Mouse (Mus musculus): ENCODE measurements around the gene Gpr37l1. TPM values are rescaled to one million over a fixed set of nuclear protein-coding genes. Genes with fewer than 3 reads are reported as not detected.

Gpr37l1 gene
- total and polyA plus RNA-seq, 3 experiments: not detected

DNA sequence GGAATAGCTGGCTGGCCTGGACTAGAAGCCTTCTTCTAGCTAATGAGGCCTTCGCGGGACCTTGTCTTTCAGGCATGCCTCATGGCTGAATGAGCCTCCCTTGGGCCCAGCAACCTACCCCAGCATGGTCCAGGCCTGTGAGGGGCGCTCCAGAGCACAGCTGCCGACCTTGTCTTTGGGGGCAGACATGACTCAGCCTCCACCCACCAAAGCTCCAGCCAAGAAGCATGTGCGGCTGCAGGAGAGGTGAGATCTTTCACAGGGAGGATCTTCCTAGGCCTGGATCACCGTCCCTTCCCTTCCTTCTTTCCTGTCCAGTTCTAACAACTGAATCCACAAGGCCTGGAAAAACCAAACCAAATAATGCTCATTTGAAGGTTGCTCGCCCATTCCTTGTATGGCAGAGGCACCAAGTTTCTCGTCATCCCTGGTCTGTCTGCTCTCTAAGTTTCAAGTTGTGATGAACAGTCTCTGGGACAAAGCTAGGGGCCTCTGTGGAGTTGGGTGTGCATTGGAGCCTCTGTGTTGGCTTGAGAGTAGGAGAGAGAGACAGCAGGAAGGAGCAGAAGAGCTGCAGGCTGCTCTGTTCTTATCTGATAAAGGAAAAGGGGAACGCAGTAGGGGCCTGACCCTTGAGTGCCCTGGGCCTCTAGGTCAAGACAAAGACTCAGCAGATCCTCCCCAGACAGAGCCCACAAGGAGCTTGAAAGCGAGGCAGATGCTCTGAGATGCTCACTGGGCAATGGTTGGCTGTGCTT lies 33.6 kb downstream of the Gpr37l1 start:
- Histone ChIP-seq H3K9ac (ENCODE audit: insufficient read depth, low read depth) (peak overlapping the region; percentile 94), H3K27me3 (replicated peaks) (no peaks in the 10 kb centered on the region), H3K4me3 (replicated peaks in 1 of 3; ENCODE audit: low read depth in 2 of 3, low read length in 2 of 3, poor library complexity in 1 of 3) (peak overlapping the region; percentile 65 to 75 (median 69)), H3K79me2 (replicated peaks; ENCODE audit: control insufficient read depth, extremely low read depth, insufficient read depth, poor library complexity, severe bottlenecking) (peaks cover 15% of the 10 kb centered on the region), H3K4me2 (ENCODE audit: insufficient read depth, low read depth, poor library complexity, severe bottlenecking) (peak overlapping the region; percentile 88), H3K36me3 (replicated peaks in 1 of 2; ENCODE audit: control insufficient read depth in 1 of 2, insufficient read depth in 1 of 2, low read length in 1 of 2) (peaks cover 31 to 46% of the 10 kb centered on the region in 2 experiments), H3K9me3 (replicated peaks; ENCODE audit: low read length) (no peaks in the 10 kb centered on the region), H3K27ac (ENCODE audit: insufficient read depth, low read depth) (peak overlapping the region; percentile 96), H3K4me1 (ENCODE audit: control insufficient read depth in 1 of 2, insufficient read depth in 2 of 2) (peaks cover 19 to 72% of the 10 kb centered on the region in 2 experiments)
- dilution Hi-C loops (cut with MboI; ENCODE audit: extremely low pct_ligation_motif_present, extremely low pct_unique_long_range_greater_than_20kb, low sequenced_read_pairs) (no loop called here), in situ Hi-C loops (cut with MboI; ENCODE audit: low pct_ligation_motif_present, low pct_unique_long_range_greater_than_20kb, low sequenced_read_pairs) (no loop called here)
- peak; percentile 75 for DNase-seq (ENCODE audit: extremely low read depth)
- TF ChIP-seq JUND (conservative IDR thresholded peaks at IDR 0.05; ENCODE audit: low read depth, low read length) (no peak), MXI1 (IDR thresholded peaks at IDR 0.05; ENCODE audit: low read depth, low read length) (peak; percentile 77), ZC3H11A (IDR thresholded peaks at IDR 0.05; ENCODE audit: low read depth, low read length) (no peak), MAX (IDR thresholded peaks at IDR 0.05; ENCODE audit: low read length) (peak; percentile 76), ZNF384 (IDR thresholded peaks at IDR 0.05; ENCODE audit: low read depth, low read length) (no peak), USF1 (IDR thresholded peaks at IDR 0.05; ENCODE audit: low read depth, low read length) (no peak), POLR2A (IDR thresholded peaks at IDR 0.05; ENCODE audit: low read depth, low read length) (no peak; the same call in 1 of the 2 replicates), POLR2AphosphoS2 (IDR thresholded peaks at IDR 0.05; ENCODE audit: low read depth, low read length) (no peak), RAD21 (IDR thresholded peaks at IDR 0.05; ENCODE audit: low read depth, low read length) (no peak), MAZ (IDR thresholded peaks at IDR 0.05; ENCODE audit: low read depth, low read length) (0 out of 2 replicates have a peak, but pooled peaks have one; percentile 45), BHLHE40 (IDR thresholded peaks at IDR 0.05; ENCODE audit: low read depth, low read length) (0 out of 2 replicates have a peak, but pooled peaks have one; percentile 8), EP300 (IDR thresholded peaks at IDR 0.05; ENCODE audit: low read length) (no peak), E2F4 (IDR thresholded peaks at IDR 0.05; ENCODE audit: insufficient replicate concordance, low read depth, low read length) (no peak), IRF4 (IDR thresholded peaks at IDR 0.05; ENCODE audit: low read depth, low read length) (no peak), TCF12 (IDR thresholded peaks at IDR 0.05; ENCODE audit: low read depth, low read length) (peak; percentile 51; the same call in 1 of the 2 replicates), PAX5 (IDR thresholded peaks at IDR 0.05; ENCODE audit: low read length) (no peak), TBP (conservative IDR thresholded peaks at IDR 0.05; ENCODE audit: low read depth, low read length) (0 out of 2 replicates have a peak, but pooled peaks have one; percentile 28), ETS1 (conservative IDR thresholded peaks at IDR 0.05; ENCODE audit: low read depth, low read length) (no peak), ZKSCAN1 (IDR thresholded peaks at IDR 0.05; ENCODE audit: borderline replicate concordance, low read depth, low read length) (no peak), MAFK (IDR thresholded peaks at IDR 0.05; ENCODE audit: insufficient replicate concordance, low read length) (no peak), KAT2A (IDR thresholded peaks at IDR 0.05; ENCODE audit: insufficient replicate concordance, low read length) (no peak), HCFC1 (IDR thresholded peaks at IDR 0.05; ENCODE audit: low read depth, low read length) (no peak), CHD1 (IDR thresholded peaks at IDR 0.05; ENCODE audit: low read depth, low read length) (no peak; the same call in 1 of the 2 replicates), NRF1 (IDR thresholded peaks at IDR 0.05; ENCODE audit: low read depth, low read length) (0 out of 2 replicates have a peak, but pooled peaks have one; percentile 12), ZMIZ1 (IDR thresholded peaks at IDR 0.05; ENCODE audit: low read depth, low read length) (no peak), NELFE (IDR thresholded peaks at IDR 0.05; ENCODE audit: low read depth, low read length) (no peak), CTCF (conservative IDR thresholded peaks at IDR 0.05 in 1 of 2, IDR thresholded peaks at IDR 0.05 in 1 of 2; ENCODE audit: low read depth in 2 of 2, low read length in 2 of 2) (peak; percentile 10 to 65; a peak in 2 of 4 replicates), UBTF (IDR thresholded peaks at IDR 0.05; ENCODE audit: low read depth, low read length) (peak; percentile 62; the same call in 1 of the 2 replicates), MYC (IDR thresholded peaks at IDR 0.05; ENCODE audit: low read depth, low read length) (0 out of 2 replicates have a peak, but pooled peaks have one; percentile 46)

Data from CH12.LX (cell line).